Mouse (Mus musculus) kidney, postnatal 0 days (tissue): ENCODE measurements around the gene Srgap2. TPM values are rescaled to one million over a fixed set of nuclear protein-coding genes. Genes with fewer than 3 reads are reported as not detected.

Source experiments
- ATAC-seq: fragments of 200-750 bp; cut with Nextera tagmentation; replicated peaks from 2 replicates; pipeline ENCODE4 v1.8.0; 2017; ENCODE audit warnings: low read depth, moderate number of reproducible peaks, moderate TSS enrichment, moderate library complexity; ENCODE audit not compliant: low FRiP score
- DNase-seq: peaks from one replicate; pipeline ENCODE4 v3.0.0-alpha.2; 2016; ENCODE audit warnings: low spot score
- H3K27ac ChIP-seq: fragments of 300-500 bp; sonication (generic); 2 replicates; pipeline ENCODE4 v1.5.1; 2014; ENCODE audit warnings: mild to moderate bottlenecking
- H3K27me3 ChIP-seq: fragments of 300-500 bp; sonication (generic); 2 replicates; pipeline ENCODE4 v1.6.1; 2014; ENCODE audit warnings: low read length, mixed read lengths; ENCODE audit not compliant: insufficient read depth
- H3K36me3 ChIP-seq: fragments of 300-500 bp; sonication (generic); 2 replicates; pipeline ENCODE4 v1.6.1; 2014; ENCODE audit warnings: low read length, mixed read lengths; ENCODE audit not compliant: insufficient read depth
- H3K4me1 ChIP-seq: fragments of 300-500 bp; sonication (generic); replicated peaks from 2 replicates; pipeline ENCODE4 v1.6.1; 2014; ENCODE audit warnings: antibody characterized with exemption, low read length, mixed read lengths; ENCODE audit not compliant: insufficient read depth
- H3K4me2 ChIP-seq: fragments of 300-500 bp; sonication (generic); 2 replicates; pipeline ENCODE4 v1.6.1; 2014; ENCODE audit warnings: mild to moderate bottlenecking, low read length, moderate library complexity, mixed read lengths
- H3K4me3 ChIP-seq: fragments of 300-500 bp; sonication (generic); replicated peaks from 2 replicates; pipeline ENCODE4 v1.5.1; 2014; ENCODE audit warnings: low read depth, low read length
- H3K9ac ChIP-seq: fragments of 300-500 bp; sonication (generic); 2 replicates; pipeline ENCODE4 v1.6.1; 2014; ENCODE audit warnings: low read depth, low read length
- H3K9me3 ChIP-seq: fragments of 300-500 bp; sonication (generic); replicated peaks from 2 replicates; pipeline ENCODE4 v1.6.1; 2016; ENCODE audit warnings: low read length, inconsistent platforms, mixed read lengths
- CTCF ChIP-seq: IDR thresholded peaks from 2 replicates; pipeline ENCODE4 v1.5.1; 2016; ENCODE audit warnings: antibody characterized with exemption, low read depth, mild to moderate bottlenecking, moderate library complexity
- WGBS: fragments of 180-500 bp; shearing (Covaris S2); extraction: QIAGEN DNeasy Blood & Tissue Kit; methylation state at CpG from one replicate; pipeline ENCODE4 v1.1.7; 2014; 5-methylcytosine and 5-hydroxymethylcytosine counted together
- polyA plus RNA-seq: library from polyadenylated mRNA; unstranded; fragments of >200 nt; fragmentation: Nextera tagmentation; extraction: Ambion mirVana; gene quantifications from 2 replicates; pipeline ENCODE4 v1.2.1, GENCODE M21; 2015

Gene Srgap2
- polyA plus RNA-seq, 1 experiment from 2014 or later, result 6.9 TPM

GRCm38 (mm10) chr1:131560500-131560899 is 33.3 kb upstream of the Srgap2 start:
- Histone ChIP-seq H3K27ac (no peak overlapping the region), H3K4me1 (no peaks in the 10 kb centered on the region), H3K9ac (no peak overlapping the region), H3K4me3 (no peak overlapping the region), H3K27me3 (no peaks in the 10 kb centered on the region), H3K9me3 (no peaks in the 10 kb centered on the region), H3K36me3 (no peaks in the 10 kb centered on the region), H3K4me2 (no peak overlapping the region)
- no peak for TF ChIP-seq CTCF
- ATAC-seq, result no peak
- no peak for DNase-seq

- Histone ChIP-seq H3K4me3 (no peak overlapping the region), H3K9ac (no peak overlapping the region), H3K9me3 (no peaks in the 10 kb centered on the region), H3K36me3 (no peaks in the 10 kb centered on the region), H3K27me3 (no peaks in the 10 kb centered on the region), H3K4me1 (no peaks in the 10 kb centered on the region), H3K4me2 (peak overlapping the region; percentile 27; the same call in 1 of the 2 replicates), H3K27ac (no peak overlapping the region)
- peak; percentile 96 for TF ChIP-seq CTCF
- peak; percentile 85 for ATAC-seq
- WGBS, result 8% methylated on average over 13 of the region's 13 CpGs
- DNase-seq, result peak; percentile 95
Observed at GRCm38 (mm10) chr1:131555042-131555812, 28.1 kb upstream of the Srgap2 start.

- H3K4me1 ChIP-seq, result no peaks in the 10 kb centered on the region
- no peak overlapping the region for H3K4me3 ChIP-seq
- no peak overlapping the region for H3K27ac ChIP-seq
- H3K27me3 ChIP-seq, result no peaks in the 10 kb centered on the region
- ATAC-seq, result no peak
- no peak for TF ChIP-seq CTCF
- H3K9me3 ChIP-seq, result no peaks in the 10 kb centered on the region
- H3K9ac ChIP-seq, result no peak overlapping the region
- no peaks in the 10 kb centered on the region for H3K36me3 ChIP-seq
- no peak overlapping the region for H3K4me2 ChIP-seq
- no peak for DNase-seq
Observed at GRCm38 (mm10) chr1:131553428-131553827, 26.3 kb upstream of the Srgap2 start.

GRCm38 (mm10) chr1:131551956-131552355 is 24.8 kb upstream of the Srgap2 start:
- no peak overlapping the region for H3K4me3 ChIP-seq
- no peaks in the 10 kb centered on the region for H3K27me3 ChIP-seq
- DNase-seq (no peak), ATAC-seq (no peak)
- no peak overlapping the region for H3K27ac ChIP-seq
- no peak overlapping the region for H3K4me2 ChIP-seq
- no peak overlapping the region for H3K9ac ChIP-seq
- TF ChIP-seq CTCF, result no peak
- H3K4me1 ChIP-seq, result no peaks in the 10 kb centered on the region
- no peaks in the 10 kb centered on the region for H3K36me3 ChIP-seq
- WGBS, result 92% methylated on average over 2 of the region's 2 CpGs
- H3K9me3 ChIP-seq, result no peaks in the 10 kb centered on the region

GRCm38 (mm10) chr1:131548494-131549365 is 21.6 kb upstream of the Srgap2 start:
- TF ChIP-seq CTCF, result peak; percentile 74
- WGBS, result 32% methylated on average over 8 of the region's 8 CpGs
- DNase-seq, result peak; percentile 81

GRCm38 (mm10) chr1:131546798-131547690 is 19.9 kb upstream of the Srgap2 start:
- Histone ChIP-seq H3K27ac (no peak overlapping the region), H3K4me3 (no peak overlapping the region), H3K4me2 (no peak overlapping the region), H3K4me1 (no peaks in the 10 kb centered on the region), H3K9me3 (no peaks in the 10 kb centered on the region), H3K36me3 (no peaks in the 10 kb centered on the region), H3K27me3 (no peaks in the 10 kb centered on the region), H3K9ac (no peak overlapping the region)
- ATAC-seq (no peak), DNase-seq (no peak)
- WGBS, result 76% methylated on average over 13 of the region's 13 CpGs
- no peak for TF ChIP-seq CTCF

More at GRCm38 (mm10) chr1:131548494-131549365, 21.6 kb upstream of the Srgap2 start:
- Histone ChIP-seq H3K27me3 (no peaks in the 10 kb centered on the region), H3K4me2 (no peak overlapping the region), H3K4me3 (no peak overlapping the region), H3K27ac (no peak overlapping the region), H3K36me3 (no peaks in the 10 kb centered on the region), H3K9ac (no peak overlapping the region), H3K9me3 (no peaks in the 10 kb centered on the region), H3K4me1 (no peaks in the 10 kb centered on the region)
- ATAC-seq, result no peak
